Mouse (Mus musculus) C2C12 (cell line): ENCODE data around the gene Ip6k2.

ENCODE experiments used
- CEBPB ChIP-seq: IDR thresholded peaks from one replicate; pipeline ENCODE4 v1.6.1; 2011; ENCODE audit warnings: low read depth, mild to moderate bottlenecking, control low read depth, moderate library complexity
- CTCF ChIP-seq: IDR thresholded peaks from one replicate; pipeline ENCODE4 v1.5.1; 2011; ENCODE audit not compliant: control insufficient read depth, insufficient read depth, insufficient read length
- FOSL1 ChIP-seq: IDR thresholded peaks from one replicate; pipeline ENCODE4 v1.8.0; 2011; ENCODE audit warnings: mild to moderate bottlenecking, low read length; ENCODE audit not compliant: poor library complexity, insufficient read depth, severe bottlenecking
- MAX ChIP-seq: IDR thresholded peaks from one replicate; pipeline ENCODE4 v1.6.1; 2011; ENCODE audit warnings: mild to moderate bottlenecking, control low read depth
- MYOD1 ChIP-seq: IDR thresholded peaks from one replicate; pipeline ENCODE4 v1.6.1; 2011; ENCODE audit warnings: low read depth; ENCODE audit not compliant: control insufficient read depth, insufficient read length
- MYOG ChIP-seq: IDR thresholded peaks from one replicate; pipeline ENCODE4 v1.6.1; 2011; ENCODE audit not compliant: control insufficient read depth, insufficient read length; ENCODE audit errors: extremely low read depth
- USF1 ChIP-seq: IDR thresholded peaks from one replicate; pipeline ENCODE4 v1.6.1; 2011; ENCODE audit warnings: low read depth, mild to moderate bottlenecking, control low read depth, moderate library complexity

DNA sequence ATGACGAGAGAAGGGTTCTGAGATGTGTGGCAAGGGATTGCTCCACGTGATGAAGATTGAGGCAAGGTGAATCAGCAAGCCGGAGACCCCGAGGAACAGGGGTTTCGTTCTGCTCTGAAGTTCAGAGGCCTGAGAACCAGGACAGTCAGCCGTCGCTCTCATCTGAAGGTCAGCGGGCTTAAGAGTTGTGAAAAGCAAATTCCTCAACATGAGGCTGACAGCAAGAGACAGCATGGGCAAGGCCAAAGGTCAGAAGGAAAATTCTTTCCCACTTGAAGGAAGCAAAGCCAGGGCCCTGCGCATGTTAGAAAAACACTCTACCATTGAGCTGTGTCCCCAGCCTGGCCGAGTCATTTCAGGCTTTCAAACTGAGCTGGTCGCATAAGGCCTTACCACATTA, 33.0 kb upstream of the Ip6k2 start:
- TF ChIP-seq CTCF: no peak
- TF ChIP-seq MYOG: no peak
- TF ChIP-seq MAX: no peak
- no peak for TF ChIP-seq USF1
- TF ChIP-seq MYOD1: no peak
- TF ChIP-seq CEBPB: no peak
- TF ChIP-seq FOSL1: no peak
